Comparison of ENCODE assay signal across 11 mouse cellular contexts in genomic region chr3:28410269-28410668, GRCm38 (mm10).
A peak's percentile ranks its signal among the peaks of the same experiment; 100 is the strongest.
DNase-seq lines count a peak whose midpoint lies in the region; ATAC-seq and TF ChIP-seq lines count a peak whose summit lies in the region.
"Had no signal": no experiment of that assay in that cellular context is flagged by ENCODE, and none has a peak within 500 bp of the region (broad histone marks: within the 10 kb centered on the region; RNA-seq: fewer than 3 reads in every experiment).

No protein-coding gene starts in this region.

- ATAC-seq in embryonic facial prominence, embryonic 11.5 days (replicated peaks; ENCODE audit: insufficient number of reproducible peaks, low FRiP score, low TSS enrichment, low read depth) = no peak
- ATAC-seq in hindbrain, postnatal 0 days = no peak

- H3K4me2 ChIP-seq in embryonic facial prominence, embryonic 11.5 days (ENCODE audit: low read depth, low read length) = no peak overlapping the region
- H3K4me2 ChIP-seq in hindbrain, postnatal 0 days (ENCODE audit: low read depth, low read length) = no peak overlapping the region
- H3K4me2 ChIP-seq: limb, embryonic 15.5 days had no signal

- no peak overlapping the region for H3K27ac ChIP-seq in embryonic facial prominence, embryonic 11.5 days (replicated peaks; ENCODE audit: low read depth, low read length)
- no peak overlapping the region for H3K27ac ChIP-seq in embryonic facial prominence, embryonic 10.5 days (replicated peaks)
- no peak overlapping the region for H3K27ac ChIP-seq in hindbrain, postnatal 0 days
- H3K27ac ChIP-seq: limb, embryonic 15.5 days had no signal

- H3K36me3 ChIP-seq in embryonic facial prominence, embryonic 11.5 days (replicated peaks; ENCODE audit: control insufficient read depth, insufficient read depth, low read depth, low read length) = no peaks in the 10 kb centered on the region
- H3K36me3 ChIP-seq in embryonic facial prominence, embryonic 10.5 days (replicated peaks) = no peaks in the 10 kb centered on the region
- no peaks in the 10 kb centered on the region for H3K36me3 ChIP-seq in E14TG2a.4 (ENCODE audit: insufficient read depth, low read length)
- H3K36me3 ChIP-seq in hindbrain, postnatal 0 days (ENCODE audit: insufficient read depth, low read length) = no peaks in the 10 kb centered on the region
- H3K36me3 ChIP-seq: limb, embryonic 15.5 days had no signal

- peak; percentile 11 for DNase-seq in embryonic facial prominence, embryonic 11.5 days (ENCODE audit: low spot score)
- DNase-seq in embryonic facial prominence, embryonic 10.5 days (ENCODE audit: low spot score) = no peak
- DNase-seq in left cerebral cortex, postnatal 4 days = peak; percentile 37
- no peak for DNase-seq in left cerebral cortex, postnatal 36 days (ENCODE audit: low spot score in 2 of 2)
- peak; percentile 53 for DNase-seq in hindbrain, postnatal 0 days (ENCODE audit: low spot score)
- no peak for DNase-seq in testis, postnatal 14 days (ENCODE audit: low spot score)
- no peak for DNase-seq in ovary, postnatal 36 days (ENCODE audit: low spot score)
- DNase-seq: adrenal gland, adult 2 months; gastrocnemius, postnatal 14 days had no signal

- WGBS in embryonic facial prominence, embryonic 11.5 days = 78% methylated on average over 3 of the region's 3 CpGs
- WGBS in embryonic facial prominence, embryonic 10.5 days = 76% methylated on average over 3 of the region's 3 CpGs
- WGBS in hindbrain, postnatal 0 days = 63% methylated on average over 3 of the region's 3 CpGs

- no peak overlapping the region for H3K9ac ChIP-seq in embryonic facial prominence, embryonic 11.5 days (replicated peaks; ENCODE audit: low read length)
- no peak overlapping the region for H3K9ac ChIP-seq in hindbrain, postnatal 0 days (replicated peaks; ENCODE audit: low read length)
- H3K9ac ChIP-seq: limb, embryonic 15.5 days had no signal

- H3K4me3 ChIP-seq in embryonic facial prominence, embryonic 11.5 days (ENCODE audit: low read depth, low read length) = no peak overlapping the region
- no peak overlapping the region for H3K4me3 ChIP-seq in embryonic facial prominence, embryonic 10.5 days
- no peak overlapping the region for H3K4me3 ChIP-seq in E14TG2a.4 (replicated peaks; ENCODE audit: low read length)
- no peak overlapping the region for H3K4me3 ChIP-seq in hindbrain, postnatal 0 days (ENCODE audit: low read length)
- H3K4me3 ChIP-seq: limb, embryonic 15.5 days had no signal

- no peaks in the 10 kb centered on the region for H3K4me1 ChIP-seq in embryonic facial prominence, embryonic 11.5 days (ENCODE audit: control insufficient read depth, insufficient read depth, low read length)
- H3K4me1 ChIP-seq in embryonic facial prominence, embryonic 10.5 days = peaks cover 18% of the 10 kb centered on the region
- peaks cover 12% of the 10 kb centered on the region for H3K4me1 ChIP-seq in E14TG2a.4 (replicated peaks; ENCODE audit: low read depth, low read length)
- peaks cover 11% of the 10 kb centered on the region for H3K4me1 ChIP-seq in hindbrain, postnatal 0 days (ENCODE audit: insufficient read depth, low read length)
- H3K4me1 ChIP-seq: limb, embryonic 15.5 days had no signal

- intact Hi-C loops in left cerebral cortex, postnatal 4 days (cut with DNase I) = no loop called here
- intact Hi-C loops in left cerebral cortex, postnatal 36 days (cut with DNase I) = no loop called here

- no peaks in the 10 kb centered on the region for H3K9me3 ChIP-seq in embryonic facial prominence, embryonic 11.5 days (replicated peaks; ENCODE audit: control insufficient read depth, low read length)
- H3K9me3 ChIP-seq in embryonic facial prominence, embryonic 10.5 days = no peaks in the 10 kb centered on the region
- no peaks in the 10 kb centered on the region for H3K9me3 ChIP-seq in E14TG2a.4 (ENCODE audit: low read length)
- H3K9me3 ChIP-seq in hindbrain, postnatal 0 days (ENCODE audit: low read length) = no peaks in the 10 kb centered on the region
- H3K9me3 ChIP-seq: limb, embryonic 15.5 days had no signal

- TF ChIP-seq CTCF in E14TG2a.4 (conservative IDR thresholded peaks at IDR 0.05; ENCODE audit: low read length) = peak; percentile 16; the same call in 1 of the 2 replicates
- TF ChIP-seq CTCF in hindbrain, postnatal 0 days (IDR thresholded peaks at IDR 0.05; ENCODE audit: low read depth) = peak; percentile 55

- no peaks in the 10 kb centered on the region for H3K27me3 ChIP-seq in embryonic facial prominence, embryonic 11.5 days (ENCODE audit: control insufficient read depth, insufficient read depth, low read length)
- no peaks in the 10 kb centered on the region for H3K27me3 ChIP-seq in embryonic facial prominence, embryonic 10.5 days (replicated peaks; ENCODE audit: low read depth, poor library complexity, severe bottlenecking)
- H3K27me3 ChIP-seq in E14TG2a.4 (ENCODE audit: insufficient read depth, low read length) = no peaks in the 10 kb centered on the region
- H3K27me3 ChIP-seq in hindbrain, postnatal 0 days (ENCODE audit: insufficient read depth, low read length) = no peaks in the 10 kb centered on the region
- H3K27me3 ChIP-seq: limb, embryonic 15.5 days had no signal

Comparison
In these comparisons a context has a peak if more than half of its experiments do, and no peak if none do; other contexts are left out.
1. DNase-seq: peak in embryonic facial prominence, embryonic 11.5 days (single experiment), left cerebral cortex, postnatal 4 days (single experiment) and hindbrain, postnatal 0 days (single experiment); none in embryonic facial prominence, embryonic 10.5 days (single experiment), left cerebral cortex, postnatal 36 days (0 of 2), testis, postnatal 14 days (single experiment) and ovary, postnatal 36 days (single experiment).